Mouse (Mus musculus): ENCODE results near the gene E030018B13Rik. TPM values are rescaled to one million over a fixed set of nuclear protein-coding genes. Genes with fewer than 3 reads are reported as not detected.

Gene E030018B13Rik
- polyA plus RNA-seq, 1 experiment from 2014 or later = not detected

DNA sequence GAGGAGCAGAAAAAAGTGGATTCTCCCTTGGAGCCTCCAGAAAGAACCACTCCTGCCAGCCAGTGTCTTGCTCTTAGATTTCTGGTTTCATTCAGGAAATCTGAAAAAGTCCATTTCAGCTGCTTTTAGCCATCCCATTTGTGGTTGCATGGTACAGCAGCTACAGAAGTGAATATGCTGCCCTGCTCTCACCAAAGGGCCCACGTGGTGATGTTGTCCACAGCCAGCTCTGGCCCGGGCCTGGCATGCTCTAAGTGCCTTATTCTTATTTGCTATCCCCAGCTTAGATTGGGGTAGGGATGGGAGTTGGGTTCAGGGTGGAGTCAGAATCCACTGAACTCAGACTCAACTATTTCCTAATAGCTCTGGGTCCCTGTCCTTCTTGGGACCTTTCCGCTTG, 21.4 kb upstream of the E030018B13Rik start:
- 91% methylated on average over 3 of the region's 3 CpGs for WGBS
- peaks cover 23% of the 10 kb centered on the region for H3K4me1 ChIP-seq (replicated peaks; ENCODE audit: control insufficient read depth, insufficient read depth, low read length)
- no peaks in the 10 kb centered on the region for H3K27me3 ChIP-seq (ENCODE audit: control insufficient read depth, insufficient read depth, low read length)
- no peak overlapping the region for H3K4me3 ChIP-seq (replicated peaks; ENCODE audit: low read length)
- no peak overlapping the region for H3K9ac ChIP-seq
- no peak for DNase-seq (ENCODE audit: low spot score)
- H3K27ac ChIP-seq = no peak overlapping the region
- H3K4me2 ChIP-seq (replicated peaks) = no peak overlapping the region
- peaks cover 12% of the 10 kb centered on the region for H3K36me3 ChIP-seq (replicated peaks; ENCODE audit: control insufficient read depth, insufficient read depth)
- ATAC-seq (ENCODE audit: low FRiP score) = no peak
- H3K9me3 ChIP-seq (ENCODE audit: control insufficient read depth, low read length) = no peaks in the 10 kb centered on the region

DNA sequence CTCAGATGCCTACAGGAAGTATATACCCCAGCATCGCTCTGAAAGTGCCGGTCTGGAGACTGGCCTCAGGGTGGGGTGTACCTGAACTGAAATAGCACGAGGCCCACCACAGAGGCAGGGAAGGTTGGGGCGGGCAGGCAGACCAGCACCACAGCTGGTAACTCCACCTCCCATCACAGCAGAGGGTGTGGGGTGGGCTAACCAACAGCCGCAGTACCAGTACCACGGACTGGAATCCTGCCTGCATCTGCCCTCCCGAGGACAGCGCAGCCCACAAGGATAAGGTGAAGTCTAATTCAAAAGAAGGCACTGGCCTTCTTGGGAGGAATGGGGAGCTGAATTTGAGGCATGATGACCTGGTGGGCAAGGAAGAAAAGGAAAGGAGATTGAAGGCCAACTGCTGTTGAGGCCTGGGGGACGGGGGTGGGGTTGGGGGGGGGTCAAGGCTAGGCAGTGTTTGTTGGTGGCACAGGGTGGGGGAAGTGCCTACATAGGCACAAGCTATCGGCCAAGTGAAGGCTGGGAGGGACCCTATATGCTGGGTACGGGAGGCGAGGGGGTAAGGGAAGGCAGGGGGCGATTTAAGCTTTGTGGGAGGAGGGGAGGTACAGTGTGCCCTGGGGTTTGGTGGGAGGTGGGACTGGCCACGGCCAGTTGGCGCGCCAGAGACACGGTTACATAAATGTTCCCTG, 20.2 kb upstream of the E030018B13Rik start:
- H3K27me3 ChIP-seq (ENCODE audit: control insufficient read depth, insufficient read depth, low read length) = no peaks in the 10 kb centered on the region
- H3K4me3 ChIP-seq (replicated peaks; ENCODE audit: low read length) = peak overlapping the region; percentile 24
- no peaks in the 10 kb centered on the region for H3K9me3 ChIP-seq (ENCODE audit: control insufficient read depth, low read length)
- peaks cover under 1% of the 10 kb centered on the region; the same call in 1 of the 2 replicates for H3K36me3 ChIP-seq (replicated peaks; ENCODE audit: control insufficient read depth, insufficient read depth)
- DNase-seq (ENCODE audit: low spot score) = no peak
- peak overlapping the region; percentile 58 for H3K9ac ChIP-seq
- H3K4me2 ChIP-seq (replicated peaks) = peak overlapping the region; percentile 64
- H3K27ac ChIP-seq = no peak overlapping the region
- 25% methylated on average over 17 of the region's 17 CpGs for WGBS
- ATAC-seq (ENCODE audit: low FRiP score) = peak; percentile 4
- H3K4me1 ChIP-seq (replicated peaks; ENCODE audit: control insufficient read depth, insufficient read depth, low read length) = peaks cover 23% of the 10 kb centered on the region

DNA sequence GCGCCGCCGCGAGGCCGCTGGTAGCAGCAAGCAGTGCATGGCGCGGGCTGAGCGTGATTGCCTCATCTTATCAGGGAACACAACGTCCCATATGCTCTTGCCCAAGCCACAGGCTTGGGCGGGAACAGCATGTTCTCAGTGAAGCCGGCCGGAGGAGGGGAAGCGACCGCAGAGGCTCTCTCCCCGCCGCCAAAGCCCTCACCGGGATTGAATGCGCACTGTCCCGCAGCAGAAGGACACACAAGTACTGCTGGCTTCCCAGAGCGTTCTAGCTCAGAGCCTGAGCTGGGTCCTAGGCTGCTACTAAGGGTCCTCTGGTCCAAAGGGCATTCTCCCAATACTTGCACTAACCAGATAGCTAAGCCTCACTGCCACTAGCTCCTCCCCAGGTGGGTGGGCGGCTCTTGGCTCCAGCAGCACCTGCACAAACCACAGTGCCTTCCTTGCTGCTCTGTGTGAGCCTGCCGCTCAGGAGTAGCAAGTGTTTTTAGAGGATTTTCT, 19.6 kb upstream of the E030018B13Rik start:
- Histone ChIP-seq H3K27ac (peak overlapping the region; percentile 54; the same call in 1 of the 2 replicates), H3K36me3 (replicated peaks; ENCODE audit: control insufficient read depth, insufficient read depth) (no peaks in the 10 kb centered on the region), H3K9ac (peak overlapping the region; percentile 58), H3K4me1 (replicated peaks; ENCODE audit: control insufficient read depth, insufficient read depth, low read length) (peaks cover 23% of the 10 kb centered on the region), H3K4me2 (replicated peaks) (peak overlapping the region; percentile 64), H3K9me3 (ENCODE audit: control insufficient read depth, low read length) (no peaks in the 10 kb centered on the region), H3K27me3 (ENCODE audit: control insufficient read depth, insufficient read depth, low read length) (no peaks in the 10 kb centered on the region), H3K4me3 (replicated peaks; ENCODE audit: low read length) (peak overlapping the region; percentile 24)
- 3% methylated on average over 22 of the region's 22 CpGs for WGBS
- peak; percentile 72 for DNase-seq (ENCODE audit: low spot score)
- ATAC-seq (ENCODE audit: low FRiP score) = peak; percentile 67

DNA sequence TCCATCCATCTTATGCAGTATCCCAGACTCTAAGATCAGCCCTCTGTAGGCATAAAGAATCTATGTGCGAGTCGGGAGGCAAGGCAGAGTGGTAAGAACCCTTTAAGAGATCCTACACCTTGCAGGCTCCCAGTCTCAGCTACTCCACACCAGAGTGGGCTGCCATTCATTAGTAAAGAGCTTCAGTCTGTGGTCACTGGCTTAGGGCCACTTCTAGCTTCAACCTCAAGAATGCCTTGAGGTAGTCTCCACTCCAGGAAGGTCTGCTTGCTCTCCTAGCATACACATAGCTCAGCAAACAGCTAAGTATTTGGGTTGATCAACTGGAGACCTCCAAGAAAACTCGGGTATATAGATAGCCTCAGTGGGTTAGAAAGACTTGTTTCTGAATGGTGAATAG, 19.0 kb upstream of the E030018B13Rik start:
- Histone ChIP-seq H3K36me3 (replicated peaks; ENCODE audit: control insufficient read depth, insufficient read depth) (no peaks in the 10 kb centered on the region), H3K9me3 (ENCODE audit: control insufficient read depth, low read length) (no peaks in the 10 kb centered on the region), H3K4me3 (replicated peaks; ENCODE audit: low read length) (no peak overlapping the region), H3K9ac (peak overlapping the region; percentile 58; the same call in 1 of the 2 replicates), H3K4me2 (replicated peaks) (peak overlapping the region; percentile 64; the same call in 1 of the 2 replicates), H3K4me1 (replicated peaks; ENCODE audit: control insufficient read depth, insufficient read depth, low read length) (peaks cover 23% of the 10 kb centered on the region), H3K27ac (peak overlapping the region; percentile 54; the same call in 1 of the 2 replicates), H3K27me3 (ENCODE audit: control insufficient read depth, insufficient read depth, low read length) (no peaks in the 10 kb centered on the region)
- no peak for ATAC-seq (ENCODE audit: low FRiP score)
- WGBS = 43% methylated on average over 3 of the region's 3 CpGs
- no peak for DNase-seq (ENCODE audit: low spot score)

DNA sequence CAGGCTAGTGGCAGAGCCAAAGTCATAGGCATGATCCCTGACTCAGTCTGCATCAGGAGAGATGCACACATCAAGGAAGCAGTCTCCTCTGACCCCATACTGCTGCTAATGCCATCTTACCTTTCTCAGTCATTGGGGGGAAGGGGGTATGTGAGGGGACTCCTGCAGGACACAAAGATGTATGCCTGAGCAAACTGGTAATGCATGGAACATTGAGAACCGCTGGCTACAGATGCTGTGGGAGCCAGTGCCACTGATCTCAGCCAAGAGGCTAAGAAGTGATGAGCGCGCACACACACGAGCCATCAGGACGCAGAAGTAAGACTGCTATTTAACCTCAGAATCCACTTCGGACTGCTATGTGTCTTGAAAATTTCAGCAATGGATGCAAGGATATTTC, 18.5 kb upstream of the E030018B13Rik start:
- peaks cover 27% of the 10 kb centered on the region for H3K4me1 ChIP-seq (replicated peaks; ENCODE audit: control insufficient read depth, insufficient read depth, low read length)
- WGBS = 91% methylated on average over 6 of the region's 6 CpGs

DNA sequence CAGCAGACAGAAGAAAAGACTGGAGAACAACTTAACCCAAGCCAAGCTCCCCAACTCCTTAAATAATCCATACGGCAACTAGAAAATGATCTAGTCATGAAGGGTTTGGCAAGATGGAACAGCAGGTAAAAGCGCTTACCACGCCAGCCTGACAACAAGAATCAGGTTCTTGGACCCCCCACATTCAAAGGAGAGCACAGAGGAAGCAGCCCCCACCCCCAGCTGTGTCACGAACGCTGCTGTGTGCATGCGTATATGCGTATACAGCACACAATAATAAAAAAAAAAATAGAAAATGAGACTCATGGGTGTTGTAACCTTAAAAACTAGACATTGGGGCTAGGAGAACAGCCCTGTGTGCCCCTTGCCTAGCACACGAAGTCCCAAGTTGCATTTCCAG, 16.7 kb upstream of the E030018B13Rik start:
- no peak overlapping the region for H3K4me2 ChIP-seq (replicated peaks)
- no peaks in the 10 kb centered on the region for H3K9me3 ChIP-seq (ENCODE audit: control insufficient read depth, low read length)
- no peaks in the 10 kb centered on the region for H3K27me3 ChIP-seq (ENCODE audit: control insufficient read depth, insufficient read depth, low read length)
- H3K36me3 ChIP-seq (replicated peaks; ENCODE audit: control insufficient read depth, insufficient read depth) = no peaks in the 10 kb centered on the region
- peaks cover 27% of the 10 kb centered on the region for H3K4me1 ChIP-seq (replicated peaks; ENCODE audit: control insufficient read depth, insufficient read depth, low read length)
- 87% methylated on average over 8 of the region's 8 CpGs for WGBS
- H3K9ac ChIP-seq = no peak overlapping the region
- no peak overlapping the region for H3K27ac ChIP-seq
- no peak overlapping the region for H3K4me3 ChIP-seq (replicated peaks; ENCODE audit: low read length)
- no peak for DNase-seq (ENCODE audit: low spot score)
- no peak for ATAC-seq (ENCODE audit: low FRiP score)

More for the DNA sequence above, 18.5 kb upstream of the E030018B13Rik start:
- Histone ChIP-seq H3K4me3 (replicated peaks; ENCODE audit: low read length) (no peak overlapping the region), H3K9me3 (ENCODE audit: control insufficient read depth, low read length) (no peaks in the 10 kb centered on the region), H3K27ac (no peak overlapping the region), H3K36me3 (replicated peaks; ENCODE audit: control insufficient read depth, insufficient read depth) (no peaks in the 10 kb centered on the region), H3K27me3 (ENCODE audit: control insufficient read depth, insufficient read depth, low read length) (no peaks in the 10 kb centered on the region), H3K4me2 (replicated peaks) (no peak overlapping the region), H3K9ac (no peak overlapping the region)
- DNase-seq (ENCODE audit: low spot score) (no peak), ATAC-seq (ENCODE audit: low FRiP score) (no peak)

DNA sequence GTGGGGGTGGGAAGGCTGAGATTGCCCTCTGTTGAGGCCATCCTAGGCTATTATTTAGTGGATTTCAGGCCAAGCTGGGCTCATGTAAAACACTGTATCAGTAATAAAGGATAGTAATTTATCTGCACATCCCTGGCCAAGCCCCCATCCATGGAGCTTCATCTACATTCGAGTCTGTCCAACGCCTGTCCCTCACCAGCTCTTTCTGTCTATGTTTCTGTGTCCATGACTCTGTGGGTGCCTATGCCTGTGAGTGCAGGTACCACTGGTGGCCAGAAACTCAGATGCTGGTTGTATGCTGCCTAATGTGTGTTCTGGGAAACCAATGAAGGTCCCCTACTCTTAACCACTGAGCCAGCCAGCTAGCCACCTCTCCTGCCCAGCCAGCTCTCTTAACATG, 16.2 kb upstream of the E030018B13Rik start:
- Histone ChIP-seq H3K36me3 (replicated peaks; ENCODE audit: control insufficient read depth, insufficient read depth) (no peaks in the 10 kb centered on the region), H3K9me3 (ENCODE audit: control insufficient read depth, low read length) (no peaks in the 10 kb centered on the region), H3K4me1 (replicated peaks; ENCODE audit: control insufficient read depth, insufficient read depth, low read length) (peaks cover 27% of the 10 kb centered on the region), H3K4me3 (replicated peaks; ENCODE audit: low read length) (no peak overlapping the region), H3K27ac (no peak overlapping the region), H3K9ac (no peak overlapping the region), H3K4me2 (replicated peaks) (no peak overlapping the region), H3K27me3 (ENCODE audit: control insufficient read depth, insufficient read depth, low read length) (no peaks in the 10 kb centered on the region)
- no peak for DNase-seq (ENCODE audit: low spot score)
- 98% methylated on average over 2 of the region's 2 CpGs for WGBS
- no peak for ATAC-seq (ENCODE audit: low FRiP score)

DNA sequence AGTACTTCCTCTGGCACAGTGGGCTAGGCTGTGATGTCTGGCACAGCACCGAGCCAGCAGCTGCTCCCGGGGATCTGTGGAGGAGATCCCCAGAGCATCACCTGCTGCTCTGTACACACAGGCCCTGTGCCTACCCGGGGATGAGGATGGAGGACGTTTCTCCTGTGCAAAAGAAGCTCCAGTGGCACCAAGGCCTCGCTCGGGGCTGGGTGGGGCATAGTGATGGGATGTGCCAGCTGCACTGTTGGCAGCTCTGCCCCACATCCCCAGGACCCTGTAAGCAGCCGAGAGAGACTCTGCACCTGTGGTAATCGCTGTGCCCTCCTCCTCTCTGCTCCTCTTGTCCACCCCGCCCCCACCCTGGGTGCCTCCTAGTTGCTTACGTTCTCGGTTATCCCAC, 15.3 kb upstream of the E030018B13Rik start:
- no peaks in the 10 kb centered on the region for H3K9me3 ChIP-seq (ENCODE audit: control insufficient read depth, low read length)
- H3K4me1 ChIP-seq (replicated peaks; ENCODE audit: control insufficient read depth, insufficient read depth, low read length) = peaks cover 25% of the 10 kb centered on the region
- no peaks in the 10 kb centered on the region for H3K27me3 ChIP-seq (ENCODE audit: control insufficient read depth, insufficient read depth, low read length)
- ATAC-seq (ENCODE audit: low FRiP score) = peak; percentile 24; the same call in 1 of the 2 replicates
- no peak for DNase-seq (ENCODE audit: low spot score)
- no peak overlapping the region for H3K9ac ChIP-seq
- WGBS = 45% methylated on average over 11 of the region's 11 CpGs
- H3K4me2 ChIP-seq (replicated peaks) = no peak overlapping the region
- H3K27ac ChIP-seq = no peak overlapping the region
- H3K36me3 ChIP-seq (replicated peaks; ENCODE audit: control insufficient read depth, insufficient read depth) = no peaks in the 10 kb centered on the region
- no peak overlapping the region for H3K4me3 ChIP-seq (replicated peaks; ENCODE audit: low read length)

DNA sequence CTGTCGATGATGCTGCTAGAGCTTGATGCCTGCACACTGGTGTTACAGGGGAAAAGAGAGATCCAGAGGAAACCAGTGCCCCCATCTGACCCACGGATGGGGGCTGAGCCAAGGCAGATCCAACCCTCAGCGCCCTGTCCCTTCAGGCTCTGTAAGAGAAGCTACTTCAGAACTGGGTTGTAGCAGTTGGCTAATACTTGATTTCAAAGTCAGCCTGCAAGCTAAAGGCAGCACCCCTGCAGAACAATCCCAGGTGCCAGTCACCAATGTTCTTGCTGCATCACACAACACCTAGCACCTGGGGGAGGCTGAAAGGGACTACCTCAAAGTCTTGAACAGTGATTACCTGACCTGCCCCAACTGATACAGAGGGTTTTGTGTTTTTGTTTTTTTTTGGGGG, 14.7 kb upstream of the E030018B13Rik start:
- H3K4me1 ChIP-seq (replicated peaks; ENCODE audit: control insufficient read depth, insufficient read depth, low read length) = peaks cover 19% of the 10 kb centered on the region
- H3K27me3 ChIP-seq (ENCODE audit: control insufficient read depth, insufficient read depth, low read length) = no peaks in the 10 kb centered on the region
- no peak overlapping the region for H3K9ac ChIP-seq
- no peaks in the 10 kb centered on the region for H3K36me3 ChIP-seq (replicated peaks; ENCODE audit: control insufficient read depth, insufficient read depth)
- no peak overlapping the region for H3K4me3 ChIP-seq (replicated peaks; ENCODE audit: low read length)
- no peaks in the 10 kb centered on the region for H3K9me3 ChIP-seq (ENCODE audit: control insufficient read depth, low read length)
- DNase-seq (ENCODE audit: low spot score) (no peak), ATAC-seq (ENCODE audit: low FRiP score) (no peak)
- WGBS = 66% methylated on average over 3 of the region's 3 CpGs
- no peak overlapping the region for H3K4me2 ChIP-seq (replicated peaks)
- no peak overlapping the region for H3K27ac ChIP-seq

Measured in hindbrain, embryonic 14.5 days (tissue).